Mouse (Mus musculus) cerebellum, adult 18-20 months (tissue): ENCODE data around the gene Zc3h13.

Experiments
- DNase-seq, 2 experiments: peaks; one replicate each; pipeline ENCODE4 v3.0.0; 2021

Gene Zc3h13

GRCm38 (mm10) chr14:75328062-75328461 is 43.9 kb downstream of the Zc3h13 start:
- no peak for DNase-seq

DNA sequence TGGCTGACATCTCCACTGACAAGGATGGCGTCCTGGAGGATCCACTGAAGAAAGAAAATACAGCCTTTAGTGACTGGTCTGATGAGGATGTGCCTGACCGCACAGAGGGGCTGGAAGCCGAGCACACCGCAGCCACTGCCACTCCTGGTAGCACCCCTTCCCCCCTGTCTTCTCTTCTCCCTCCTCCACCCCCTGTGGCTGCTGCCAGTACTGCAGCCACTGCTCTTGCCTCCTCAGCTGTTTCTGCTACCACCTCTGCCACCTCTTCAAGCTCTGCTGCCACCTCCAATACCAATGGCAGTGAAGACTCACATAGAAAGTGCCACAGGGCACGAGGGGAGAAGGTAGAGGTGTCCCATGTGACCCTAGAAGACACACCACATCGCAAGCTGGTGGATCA is 46.4 kb downstream of the Zc3h13 start:
- DNase-seq: no peak

DNA sequence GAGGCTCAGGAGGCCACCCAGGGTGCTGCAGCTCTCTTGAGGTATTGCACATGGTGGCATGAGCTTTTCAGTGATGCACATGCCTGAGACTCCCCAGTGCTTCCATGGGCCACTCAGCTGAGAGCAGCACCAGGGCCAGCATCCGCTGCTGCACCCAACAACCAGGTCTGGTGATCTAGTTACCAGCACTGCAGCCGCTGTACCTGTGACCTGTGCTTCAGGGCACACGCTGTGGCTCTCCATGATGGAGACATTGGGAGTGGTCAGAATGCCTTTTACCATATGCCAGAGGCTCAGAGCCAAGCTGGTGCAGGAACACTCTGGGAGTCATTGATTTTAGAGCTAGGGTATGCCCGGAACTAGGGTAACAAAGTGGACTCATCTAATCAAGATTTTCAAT is 50.1 kb downstream of the Zc3h13 start:
- peak; percentile 58 to 62 for DNase-seq

DNA sequence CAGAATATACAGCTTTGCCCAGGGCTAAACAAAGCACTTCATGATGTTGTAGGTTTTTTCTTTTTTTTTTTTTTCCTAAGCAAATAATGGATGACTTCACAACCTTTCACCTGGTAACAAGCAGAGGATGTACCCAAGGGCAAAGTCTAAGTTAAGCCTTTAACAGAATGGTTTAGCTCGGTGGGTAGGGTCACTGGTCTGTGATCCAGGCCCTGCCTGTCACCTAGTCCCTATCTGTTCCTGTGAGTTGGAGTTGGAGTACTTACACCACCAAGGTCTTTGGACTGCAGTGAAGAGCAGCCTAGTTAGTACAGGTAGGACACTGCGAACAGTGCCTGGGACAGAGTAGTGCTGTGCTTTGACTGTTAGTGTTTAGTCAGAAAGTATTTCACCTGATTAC is 53.7 kb downstream of the Zc3h13 start:
- DNase-seq: no peak

GRCm38 (mm10) chr14:75346041-75346440 is 61.9 kb downstream of the Zc3h13 start:
- DNase-seq: no peak

DNA sequence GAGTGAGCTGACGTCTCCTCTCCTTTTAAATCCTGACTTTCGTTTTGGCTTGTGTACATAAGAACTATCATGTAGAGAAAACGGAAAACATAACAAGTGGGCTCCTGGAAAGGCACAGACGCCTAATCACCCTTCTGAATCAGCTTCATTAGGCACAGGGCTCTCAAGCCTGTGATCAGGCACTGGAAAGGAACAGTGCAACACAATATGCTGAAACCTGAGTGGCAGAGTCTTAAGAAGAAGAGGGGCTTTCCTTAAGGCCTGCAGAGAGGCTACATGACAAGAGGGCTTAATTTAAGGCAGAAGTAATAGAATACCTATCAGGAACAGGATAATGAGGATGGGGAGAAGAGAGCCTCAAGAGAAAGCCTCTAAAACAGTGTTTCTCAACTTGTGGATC is 67.5 kb downstream of the Zc3h13 start:
- DNase-seq: no peak

DNA sequence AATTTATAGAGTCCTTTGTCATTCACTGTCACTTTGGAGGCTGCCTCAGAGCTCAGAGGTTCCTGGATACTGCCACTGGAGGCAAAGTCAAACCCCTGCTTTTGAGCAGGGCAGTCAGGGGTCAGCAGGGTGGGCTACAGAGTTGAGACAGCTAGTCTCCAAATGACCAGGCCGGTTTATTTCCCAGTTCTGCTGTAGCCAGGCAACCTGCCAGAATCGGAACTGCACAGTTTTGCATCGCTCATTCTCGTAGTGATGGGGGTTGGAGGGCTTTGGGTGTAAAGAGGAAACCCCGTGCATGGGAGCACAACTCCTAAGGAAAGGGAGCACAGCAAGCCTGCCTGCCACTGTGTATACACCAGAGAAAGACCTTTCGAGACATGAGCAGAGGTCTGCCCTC is 79.1 kb downstream of the Zc3h13 start:
- no peak for DNase-seq

- no peak for DNase-seq
These were observed 81.3 kb downstream of the Zc3h13 start for GRCm38 (mm10) chr14:75365301-75366035.

DNA sequence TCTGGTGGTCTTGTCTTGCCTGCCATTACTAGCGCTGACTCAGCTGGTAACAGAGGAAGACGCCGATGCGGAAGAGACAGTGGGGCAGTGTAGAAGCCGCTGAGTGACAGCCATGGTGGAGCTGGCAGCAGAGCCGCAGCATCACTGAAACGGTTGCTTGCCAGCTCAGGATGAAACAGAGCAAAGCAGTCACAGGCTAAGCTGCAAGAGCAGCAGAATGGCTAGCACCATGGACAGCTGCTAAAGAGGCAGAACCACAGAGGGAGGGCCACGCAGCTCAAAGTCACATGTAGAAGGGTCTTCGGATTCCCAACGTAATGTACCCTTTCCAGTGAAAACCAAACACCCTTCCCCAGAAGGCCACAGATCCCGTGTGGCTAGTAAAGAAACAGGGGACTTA is 82.6 kb downstream of the Zc3h13 start:
- DNase-seq: no peak

GRCm38 (mm10) chr14:75367503-75367902 is 83.3 kb downstream of the Zc3h13 start:
- no peak for DNase-seq

DNA sequence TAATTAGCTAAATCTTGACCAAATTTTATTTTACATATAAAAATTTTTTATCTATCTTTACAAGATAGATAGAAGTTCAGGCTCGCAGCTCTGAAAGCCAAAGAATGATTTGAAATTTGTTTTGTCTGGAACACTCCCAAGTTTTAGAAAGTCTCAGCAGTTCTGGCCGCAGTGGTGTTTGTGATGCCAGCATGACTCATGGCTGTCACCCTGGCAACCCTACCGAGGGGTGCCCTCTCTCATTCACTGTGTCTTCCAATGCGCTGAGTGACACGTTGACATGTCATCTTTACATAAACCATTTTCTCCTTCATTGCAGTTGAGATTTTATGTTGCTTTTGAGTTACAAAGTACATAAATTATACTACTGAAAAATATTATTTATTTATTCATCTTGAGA is 85.7 kb downstream of the Zc3h13 start:
- DNase-seq: peak in 1 of 2 experiments; percentile 6

- peak; percentile 26 to 34 for DNase-seq
These were observed 90.9 kb downstream of the Zc3h13 start for GRCm38 (mm10) chr14:75375006-75375598.

- DNase-seq: no peak
These were observed 92.1 kb downstream of the Zc3h13 start for GRCm38 (mm10) chr14:75376256-75376655.

- no peak for DNase-seq
These were observed 93.4 kb downstream of the Zc3h13 start for GRCm38 (mm10) chr14:75377612-75378011.
